Mouse (Mus musculus): ENCODE measurements around the gene Thada.

The Thada gene

GRCm38 (mm10) chr17:84474312-84474711 is 8.3 kb upstream of the Thada start:
- peak; percentile 46 for DNase-seq

- no peak for DNase-seq
Observed at GRCm38 (mm10) chr17:84435012-84435411, 31.0 kb downstream of the Thada start.

GRCm38 (mm10) chr17:84434233-84434632 is 31.8 kb downstream of the Thada start:
- no peak for DNase-seq

DNA sequence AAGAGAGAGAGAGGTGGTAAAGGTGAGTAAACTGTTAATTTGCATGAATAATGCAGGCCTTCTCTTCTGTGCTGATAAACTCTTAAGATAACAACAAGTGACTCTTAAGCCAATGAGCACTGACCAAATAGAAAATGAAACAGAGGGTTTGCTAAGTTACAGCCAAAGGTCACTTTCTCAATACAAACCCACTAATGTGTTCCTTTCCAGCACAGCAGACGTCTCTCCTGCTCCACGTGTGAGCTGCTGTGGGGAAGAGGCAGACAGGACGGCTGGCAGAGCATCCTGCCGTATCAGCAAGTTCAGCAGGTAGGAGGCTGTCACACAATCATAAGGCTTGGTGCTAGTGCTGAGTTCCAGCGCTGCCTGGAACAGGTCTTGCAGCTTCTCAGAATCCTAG is 34.0 kb downstream of the Thada start:
- DNase-seq, result no peak

DNA sequence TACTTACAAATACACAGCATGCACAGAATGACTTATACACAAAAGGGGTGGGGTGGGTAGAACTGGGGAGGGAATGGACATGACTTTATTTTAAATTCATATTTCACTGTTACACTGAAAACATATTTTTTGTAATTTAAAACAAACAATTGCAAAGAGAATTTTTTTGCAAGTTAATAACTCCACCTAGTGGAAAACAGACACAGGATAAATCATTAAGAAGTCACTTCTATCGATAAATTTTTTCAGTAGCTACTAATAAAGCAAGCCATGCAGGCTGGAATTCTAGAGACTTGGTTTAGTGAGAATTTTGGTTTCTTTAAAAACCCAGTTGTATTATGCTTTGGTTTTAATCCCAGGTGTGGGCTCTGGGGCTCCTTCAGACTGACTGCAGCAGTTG is 41.7 kb downstream of the Thada start:
- DNase-seq, result no peak

DNA sequence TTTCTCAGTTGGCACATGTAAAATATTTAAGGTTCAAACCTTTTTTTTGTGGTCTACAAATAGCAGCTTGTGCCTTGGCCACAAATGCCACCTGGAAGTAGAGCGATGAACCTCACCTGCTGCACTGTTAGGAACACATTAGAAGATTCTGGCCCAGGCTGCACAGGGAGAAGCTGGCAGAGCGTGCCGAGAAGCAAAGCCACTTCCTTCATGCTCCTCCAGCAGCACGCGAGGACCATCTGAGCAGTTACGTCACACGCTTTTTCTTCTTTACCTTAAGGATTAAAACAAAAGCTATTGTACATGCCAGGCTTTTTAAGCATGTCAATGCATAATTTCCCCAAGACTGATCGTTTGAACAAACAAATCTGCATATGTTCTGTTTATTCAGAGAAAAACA is 43.1 kb downstream of the Thada start:
- DNase-seq, result no peak

DNA sequence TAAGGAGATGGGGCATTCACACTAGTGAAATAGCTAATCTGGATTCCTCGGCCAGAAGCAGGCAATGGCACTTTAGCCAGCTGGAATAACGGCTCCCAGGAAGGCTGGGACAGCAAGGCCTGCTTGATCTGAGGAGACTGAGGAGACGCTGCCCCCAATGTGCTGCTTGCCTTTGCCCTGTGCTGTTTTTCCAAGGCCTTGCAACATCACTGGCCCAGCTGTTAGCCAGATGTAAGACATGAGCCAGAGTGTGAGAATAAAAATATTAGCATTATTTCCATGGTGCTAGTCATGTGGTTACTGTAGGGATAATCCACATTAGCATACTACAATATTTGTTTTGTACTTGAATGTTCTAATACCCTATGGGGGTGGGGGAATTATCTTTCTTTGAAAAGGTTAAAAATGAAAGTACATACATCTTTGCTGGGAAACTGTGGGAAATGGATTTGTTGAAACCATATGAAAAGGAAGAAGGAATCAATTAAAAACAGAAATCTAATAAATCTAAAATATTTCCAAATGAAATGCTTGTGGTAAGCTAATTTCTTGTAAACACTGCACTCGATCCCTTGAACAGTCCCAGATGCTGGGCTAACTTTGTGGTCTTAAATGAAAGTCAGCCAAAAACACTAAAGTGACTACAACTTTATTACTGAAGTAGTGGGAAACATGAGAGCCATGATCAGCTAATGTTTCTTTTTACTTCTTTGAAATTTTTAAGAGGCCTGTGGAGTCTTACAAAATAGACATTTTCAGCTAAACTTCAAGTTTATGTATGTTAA is 43.8 kb downstream of the Thada start:
- peak; percentile 63 for DNase-seq

DNA sequence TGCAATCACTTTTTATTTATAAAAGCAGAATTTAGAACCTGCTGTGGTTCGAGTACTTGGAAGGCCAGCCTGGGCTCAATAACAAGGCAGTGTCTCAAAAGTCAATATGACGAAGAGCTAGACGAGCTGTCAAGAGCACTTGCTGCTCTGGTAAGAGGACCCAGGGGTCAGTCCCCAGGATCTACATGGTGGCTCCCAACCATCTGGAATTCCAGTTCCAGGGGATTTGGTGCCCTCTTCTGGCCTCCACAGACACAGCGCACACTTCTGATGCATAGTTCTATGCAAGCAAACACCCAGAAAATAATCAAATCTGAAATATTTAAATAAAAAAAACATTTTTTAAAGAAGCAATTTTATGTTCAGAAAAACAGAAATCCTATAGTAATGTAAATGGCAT is 45.0 kb downstream of the Thada start:
- peak; percentile 50 for DNase-seq

DNA sequence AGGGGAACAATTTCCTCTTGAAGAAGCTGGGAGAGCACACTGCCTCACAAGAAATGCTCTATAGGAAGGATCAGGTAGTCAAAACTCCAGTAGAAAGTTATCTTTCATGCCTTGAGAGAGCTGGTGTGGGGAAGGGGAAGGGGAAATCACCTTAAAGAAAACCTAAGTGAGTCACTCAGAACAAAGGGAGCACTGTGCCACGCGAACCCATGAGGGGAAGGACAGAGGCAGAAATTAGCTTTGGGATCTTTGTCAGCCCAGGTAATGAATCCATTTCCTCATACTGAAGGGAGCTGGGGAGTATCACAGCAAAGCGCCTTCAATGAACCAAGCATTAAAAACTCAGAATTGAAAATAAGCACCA is 45.7 kb downstream of the Thada start:
- DNase-seq, result no peak

GRCm38 (mm10) chr17:84419326-84420275 is 46.4 kb downstream of the Thada start:
- DNase-seq, result no peak

DNA sequence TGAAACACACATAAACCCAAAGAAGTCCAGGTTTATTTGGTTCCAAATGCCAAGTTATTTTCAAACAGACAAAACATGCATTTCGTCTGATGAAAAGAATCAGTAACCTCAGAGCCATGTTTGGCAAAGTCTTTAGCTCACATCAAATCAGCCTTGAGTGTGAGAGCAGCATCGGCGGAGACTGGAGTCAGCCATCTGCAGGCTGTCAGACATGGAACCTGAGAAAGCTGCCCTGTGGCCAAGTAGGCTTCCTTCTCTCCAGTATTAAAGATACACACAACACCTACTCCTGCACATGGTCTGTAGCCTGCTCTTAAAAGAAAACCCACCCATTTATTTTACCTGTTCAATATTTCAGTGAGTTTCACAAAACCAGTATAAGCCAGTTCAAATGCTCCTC is 50.1 kb downstream of the Thada start:
- DNase-seq, result no peak

GRCm38 (mm10) chr17:84408731-84409130 is 57.3 kb downstream of the Thada start:
- DNase-seq, result no peak

DNA sequence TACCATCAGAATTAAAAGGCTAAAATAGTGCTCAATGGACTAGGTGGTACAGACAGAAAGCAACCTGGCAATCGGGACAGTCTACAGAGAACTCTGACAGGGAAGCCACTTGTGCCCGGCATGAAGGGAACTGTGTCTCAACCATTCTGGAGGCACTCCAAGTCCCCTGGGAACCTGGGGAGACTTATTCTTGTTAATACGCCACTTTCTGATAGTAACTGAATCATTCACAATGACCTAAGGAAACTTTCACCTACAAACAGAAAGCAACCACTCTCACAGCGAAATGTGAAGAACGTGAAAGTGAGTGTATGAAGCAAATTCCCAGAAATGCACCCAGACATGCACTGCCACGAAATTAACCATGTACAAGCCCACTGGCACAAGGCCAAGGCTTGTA is 60.4 kb downstream of the Thada start:
- no peak for DNase-seq

DNA sequence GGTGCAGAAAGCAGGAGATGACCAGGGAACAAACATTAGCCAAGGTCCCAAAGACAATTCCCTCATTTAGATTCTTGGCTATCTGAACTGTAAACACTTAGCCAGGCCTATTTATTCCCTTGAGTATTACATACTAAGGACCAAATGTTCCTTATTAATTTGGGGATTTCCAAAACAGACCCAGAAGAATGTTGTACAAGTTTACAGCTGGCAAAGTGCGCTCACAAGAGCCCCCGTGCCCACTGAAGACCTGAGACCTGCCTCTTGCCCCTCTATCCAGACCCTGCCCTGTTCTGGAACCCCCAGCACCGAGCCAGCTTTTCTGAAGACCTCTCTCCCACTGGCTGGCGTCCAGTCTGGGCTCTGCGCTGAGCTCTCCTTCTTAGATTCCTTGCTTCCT is 64.2 kb downstream of the Thada start:
- no peak for DNase-seq

GRCm38 (mm10) chr17:84399431-84399830 is 66.6 kb downstream of the Thada start:
- no peak for DNase-seq

GRCm38 (mm10) chr17:84390026-84390425 is 76.0 kb downstream of the Thada start:
- DNase-seq, result no peak

DNA sequence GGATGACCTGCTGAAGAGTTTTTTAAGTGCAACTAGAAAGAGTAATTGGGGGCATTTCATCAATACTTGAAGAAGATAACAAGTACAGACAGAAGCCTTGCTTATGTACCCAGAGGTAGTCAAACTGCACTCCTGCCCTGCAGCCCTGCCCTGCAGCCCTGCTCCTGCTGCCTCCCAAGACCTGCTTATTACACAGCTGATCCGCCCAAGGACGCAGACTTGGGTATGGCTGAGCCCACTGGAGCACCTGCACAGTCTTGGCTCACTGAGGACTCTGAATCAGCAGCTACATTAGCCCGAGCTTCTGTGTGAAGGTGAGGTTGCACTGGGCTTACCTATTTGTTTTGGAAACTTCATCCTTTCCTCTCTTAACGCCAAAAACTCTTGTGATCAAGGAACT is 79.8 kb downstream of the Thada start:
- DNase-seq, result no peak

GRCm38 (mm10) chr17:84385696-84386095 is 80.3 kb downstream of the Thada start:
- no peak for DNase-seq

DNA sequence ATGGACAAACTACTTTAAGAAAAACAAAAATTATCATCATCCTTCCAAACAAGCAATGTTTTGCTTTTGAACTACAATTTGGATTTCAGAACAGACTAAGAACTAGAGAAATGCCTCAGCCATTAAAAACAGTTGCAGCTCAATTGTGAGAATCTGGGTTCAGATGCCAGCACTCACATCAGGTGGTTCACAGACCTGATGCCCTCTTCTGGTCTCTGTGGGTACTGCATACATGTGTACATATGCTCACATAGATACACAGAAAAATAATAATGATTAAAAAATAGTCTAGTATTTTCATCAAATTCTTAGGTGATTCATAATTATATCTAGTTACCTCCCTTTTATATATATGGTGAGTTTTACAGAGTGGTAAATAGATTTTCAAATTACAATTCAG is 81.3 kb downstream of the Thada start:
- peak; percentile 36 for DNase-seq

- no peak for DNase-seq
Observed at GRCm38 (mm10) chr17:84380340-84380739, 85.7 kb downstream of the Thada start.

DNA sequence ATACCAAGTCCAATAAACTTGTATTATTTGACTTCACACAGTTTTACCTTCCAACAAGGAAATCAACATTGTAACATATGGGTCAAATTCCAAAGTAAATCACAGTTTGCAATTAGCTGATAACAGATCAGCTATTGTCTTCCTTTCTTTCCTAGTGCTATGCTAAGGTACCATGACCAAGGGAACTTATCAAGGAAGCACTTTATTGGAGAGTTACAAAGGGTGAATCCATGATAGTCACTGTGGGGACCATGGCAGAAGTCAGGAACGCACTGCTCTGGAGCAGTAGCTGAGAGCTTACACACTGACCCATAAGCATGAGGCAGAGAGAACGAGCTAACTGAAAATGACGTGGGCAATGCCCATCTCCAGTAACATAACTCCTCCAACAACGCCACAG is 89.1 kb downstream of the Thada start:
- no peak for DNase-seq

GRCm38 (mm10) chr17:84372411-84373045 is 93.5 kb downstream of the Thada start:
- no peak for DNase-seq

- DNase-seq, result no peak
Observed at GRCm38 (mm10) chr17:84370385-84370784, 95.6 kb downstream of the Thada start.

- DNase-seq, result no peak
Observed at GRCm38 (mm10) chr17:84369769-84370168, 96.2 kb downstream of the Thada start.
